Comparison of ENCODE assay signal across 20 mouse cellular contexts in genomic region chr2:31641929-31642328, GRCm38 (mm10). TPM values are rescaled to one million over a fixed set of nuclear protein-coding genes. Genes with fewer than 3 reads are reported as not detected.
DNase-seq lines count a peak whose midpoint lies in the region; ATAC-seq and TF ChIP-seq lines count a peak whose summit lies in the region.
"Had no signal": no experiment of that assay in that cellular context is flagged by ENCODE, and none has a peak within 500 bp of the region (broad histone marks: within the 10 kb centered on the region; RNA-seq: fewer than 3 reads in every experiment).

No protein-coding gene starts in this region.

- H3K4me2 ChIP-seq in hindbrain, embryonic 11.5 days (replicated peaks; ENCODE audit: low read depth, low read length), result no peak overlapping the region
- no peak overlapping the region for H3K4me2 ChIP-seq in hindbrain, postnatal 0 days (ENCODE audit: low read depth, low read length)
- peak overlapping the region; percentile 39; the same call in 1 of the 2 replicates for H3K4me2 ChIP-seq in forebrain, embryonic 14.5 days (ENCODE audit: low read length)
- peak overlapping the region; percentile 39 for H3K4me2 ChIP-seq in midbrain, embryonic 14.5 days (ENCODE audit: low read length)
- H3K4me2 ChIP-seq in stomach, postnatal 0 days (replicated peaks; ENCODE audit: low read depth), result no peak overlapping the region

- TF ChIP-seq CTCF in hindbrain, postnatal 0 days (IDR thresholded peaks at IDR 0.05; ENCODE audit: low read depth), result no peak
- TF ChIP-seq CTCF in stomach, postnatal 0 days (IDR thresholded peaks at IDR 0.05; ENCODE audit: low read depth), result no peak

- WGBS in hindbrain, embryonic 11.5 days, result 1% methylated on average over 18 of the region's 18 CpGs
- 7% methylated on average over 18 of the region's 18 CpGs for WGBS in hindbrain, postnatal 0 days
- 3% methylated on average over 18 of the region's 18 CpGs for WGBS in forebrain, embryonic 14.5 days
- WGBS in midbrain, embryonic 14.5 days, result 2% methylated on average over 18 of the region's 18 CpGs
- WGBS in stomach, postnatal 0 days, result 6% methylated on average over 18 of the region's 18 CpGs

- peak; percentile 36 for DNase-seq in hindbrain, embryonic 11.5 days (ENCODE audit: low spot score)
- DNase-seq in hindbrain, postnatal 0 days (ENCODE audit: low spot score), result no peak
- DNase-seq in forebrain, embryonic 14.5 days (ENCODE audit: low spot score), result no peak
- DNase-seq in midbrain, embryonic 14.5 days, result peak; percentile 29
- DNase-seq in stomach, postnatal 0 days (ENCODE audit: low spot score), result no peak
- no peak for DNase-seq in frontal cortex, adult 2 months (ENCODE audit: extremely low spot score in 1 of 2, low spot score in 1 of 2)
- DNase-seq in kidney, postnatal 4 days, result no peak
- no peak for DNase-seq in cerebellum, postnatal 4 days (ENCODE audit: low spot score in 2 of 2)
- DNase-seq: cerebellum, adult 11-12 months; cerebellum, postnatal 36 days; kidney, adult 9 months; lung, postnatal 4 days; thymus, postnatal 4 days had no signal

- H3K4me3 ChIP-seq in hindbrain, embryonic 11.5 days (ENCODE audit: low read depth, low read length), result peak overlapping the region; percentile 27
- no peak overlapping the region for H3K4me3 ChIP-seq in hindbrain, postnatal 0 days (ENCODE audit: low read length)
- H3K4me3 ChIP-seq in forebrain, embryonic 14.5 days (ENCODE audit: low read depth, low read length), result peak overlapping the region; percentile 21; the same call in 1 of the 2 replicates
- peak overlapping the region; percentile 29 for H3K4me3 ChIP-seq in midbrain, embryonic 14.5 days (replicated peaks; ENCODE audit: low read depth, low read length)
- H3K4me3 ChIP-seq in stomach, postnatal 0 days (ENCODE audit: low read depth, low read length), result 0 out of 2 replicates have a peak overlapping the region, but pooled peaks have one; percentile 4
- H3K4me3 ChIP-seq: limb, embryonic 13.5 days had no signal

- ATAC-seq in hindbrain, embryonic 11.5 days (ENCODE audit: low FRiP score), result no peak
- ATAC-seq in hindbrain, postnatal 0 days, result no peak
- ATAC-seq in forebrain, embryonic 14.5 days, result no peak
- ATAC-seq in midbrain, embryonic 14.5 days (ENCODE audit: low FRiP score, low TSS enrichment), result no peak
- no peak for ATAC-seq in stomach, postnatal 0 days (ENCODE audit: low FRiP score, low TSS enrichment)

- H3K9me3 ChIP-seq in hindbrain, embryonic 11.5 days (ENCODE audit: control insufficient read depth, low read length), result no peaks in the 10 kb centered on the region
- no peaks in the 10 kb centered on the region for H3K9me3 ChIP-seq in hindbrain, postnatal 0 days (ENCODE audit: low read length)
- H3K9me3 ChIP-seq in forebrain, embryonic 14.5 days (replicated peaks; ENCODE audit: control insufficient read depth, low read length), result no peaks in the 10 kb centered on the region
- no peaks in the 10 kb centered on the region for H3K9me3 ChIP-seq in midbrain, embryonic 14.5 days (ENCODE audit: control insufficient read depth, low read length)
- no peaks in the 10 kb centered on the region for H3K9me3 ChIP-seq in stomach, postnatal 0 days (ENCODE audit: control insufficient read depth, low read length)
- H3K9me3 ChIP-seq: heart, embryonic 15.5 days; limb, embryonic 13.5 days had no signal

- no peaks in the 10 kb centered on the region for H3K36me3 ChIP-seq in hindbrain, embryonic 11.5 days (ENCODE audit: control insufficient read depth, insufficient read depth, low read length)
- no peaks in the 10 kb centered on the region for H3K36me3 ChIP-seq in hindbrain, postnatal 0 days (ENCODE audit: insufficient read depth, low read length)
- no peaks in the 10 kb centered on the region for H3K36me3 ChIP-seq in forebrain, embryonic 14.5 days (ENCODE audit: control insufficient read depth, insufficient read depth, low read length)
- no peaks in the 10 kb centered on the region for H3K36me3 ChIP-seq in midbrain, embryonic 14.5 days (ENCODE audit: control insufficient read depth, insufficient read depth, low read length)
- no peaks in the 10 kb centered on the region for H3K36me3 ChIP-seq in stomach, postnatal 0 days (ENCODE audit: control insufficient read depth, insufficient read depth, low read length)
- H3K36me3 ChIP-seq: heart, embryonic 15.5 days; limb, embryonic 13.5 days had no signal

- peaks cover 94% of the 10 kb centered on the region for H3K27me3 ChIP-seq in hindbrain, embryonic 11.5 days (ENCODE audit: control insufficient read depth, insufficient read depth, low read length)
- H3K27me3 ChIP-seq in hindbrain, postnatal 0 days (ENCODE audit: insufficient read depth, low read length), result peaks cover 89% of the 10 kb centered on the region
- H3K27me3 ChIP-seq in forebrain, embryonic 14.5 days (replicated peaks; ENCODE audit: control insufficient read depth, insufficient read depth, low read length), result peaks cover 88% of the 10 kb centered on the region
- peaks cover 93% of the 10 kb centered on the region for H3K27me3 ChIP-seq in midbrain, embryonic 14.5 days (ENCODE audit: control insufficient read depth, insufficient read depth, low read length)
- peaks cover 33% of the 10 kb centered on the region for H3K27me3 ChIP-seq in stomach, postnatal 0 days (ENCODE audit: control insufficient read depth, insufficient read depth, low read length)

- no peak overlapping the region for H3K27ac ChIP-seq in hindbrain, embryonic 11.5 days (ENCODE audit: low read depth, low read length)
- no peak overlapping the region for H3K27ac ChIP-seq in hindbrain, postnatal 0 days
- H3K27ac ChIP-seq in forebrain, embryonic 14.5 days (ENCODE audit: low read depth, low read length), result no peak overlapping the region
- H3K27ac ChIP-seq in midbrain, embryonic 14.5 days (replicated peaks; ENCODE audit: low read depth, low read length), result no peak overlapping the region
- H3K27ac ChIP-seq in stomach, postnatal 0 days (replicated peaks), result no peak overlapping the region
- H3K27ac ChIP-seq: heart, embryonic 15.5 days; limb, embryonic 13.5 days had no signal

- H3K4me1 ChIP-seq in hindbrain, embryonic 11.5 days (replicated peaks; ENCODE audit: control insufficient read depth, insufficient read depth, low read length), result peaks cover 31% of the 10 kb centered on the region
- H3K4me1 ChIP-seq in hindbrain, postnatal 0 days (ENCODE audit: insufficient read depth, low read length), result 0 out of 2 replicates have a peak, but pooled peaks cover under 1% of the 10 kb centered on the region
- peaks cover 20% of the 10 kb centered on the region for H3K4me1 ChIP-seq in forebrain, embryonic 14.5 days (ENCODE audit: control insufficient read depth, insufficient read depth, low read length)
- H3K4me1 ChIP-seq in midbrain, embryonic 14.5 days (ENCODE audit: control insufficient read depth, insufficient read depth, low read length), result peaks cover 21% of the 10 kb centered on the region
- H3K4me1 ChIP-seq in stomach, postnatal 0 days (replicated peaks; ENCODE audit: control insufficient read depth, insufficient read depth), result peaks cover 3% of the 10 kb centered on the region; the same call in 1 of the 2 replicates

- TF ChIP-seq EP300 in stomach, postnatal 0 days (optimal IDR thresholded peaks at IDR 0.05), result no peak

- no peak overlapping the region for H3K9ac ChIP-seq in hindbrain, embryonic 11.5 days (ENCODE audit: low read depth, low read length)
- no peak overlapping the region for H3K9ac ChIP-seq in hindbrain, postnatal 0 days (replicated peaks; ENCODE audit: low read length)
- 0 out of 2 replicates have a peak overlapping the region, but pooled peaks have one; percentile 13 for H3K9ac ChIP-seq in forebrain, embryonic 14.5 days (ENCODE audit: low read length)
- no peak overlapping the region; the same call in 1 of the 2 replicates for H3K9ac ChIP-seq in midbrain, embryonic 14.5 days (replicated peaks; ENCODE audit: low read length)
- no peak overlapping the region for H3K9ac ChIP-seq in stomach, postnatal 0 days (ENCODE audit: low read length)
- H3K9ac ChIP-seq: heart, embryonic 15.5 days; limb, embryonic 13.5 days had no signal

RNA-seq across cellular contexts. Expression of gene Prdm12, which starts 2.1 kb away (rescaled TPM):
- 4.0 and 6.7 TPM in 2 replicates for polyA plus RNA-seq in hindbrain, embryonic 11.5 days (2014; fragmentation: Nextera tagmentation; extraction: Ambion mirVana)
- not detected in 2 replicates for total RNA-seq in hindbrain, postnatal 0 days (2014; rRNA removed)
- polyA plus RNA-seq in hindbrain, postnatal 0 days (2015; fragmentation: Nextera tagmentation; extraction: Ambion mirVana), result 0.16 and 0.24 TPM in 2 replicates
- 0.83 and 1.3 TPM in 2 replicates for polyA plus RNA-seq in forebrain, embryonic 14.5 days (2014; fragmentation: Nextera tagmentation; extraction: Ambion mirVana)
- 3.1 and 4.7 TPM in 2 replicates for polyA plus RNA-seq in midbrain, embryonic 14.5 days (2014; fragmentation: Nextera tagmentation; extraction: Ambion mirVana)
- polyA plus RNA-seq in stomach, postnatal 0 days (2015; fragmentation: Nextera tagmentation; extraction: Ambion mirVana), result not detected in 2 replicates
- polyA plus RNA-seq in frontal cortex, adult 2 months (2012; rRNA removed), result 0.21 and 0.46 TPM in 2 replicates
- total RNA-seq: adrenal gland, adult 18-20 months; granulocyte monocyte progenitor cell, adult 5-6 weeks; monocyte, adult 5-6 weeks had no signal
- polyA plus RNA-seq: heart, embryonic 15.5 days; limb, embryonic 13.5 days; liver, embryonic 16.5 days; spleen, adult 2 months had no signal

RNA-seq across cellular contexts. Expression of gene Exosc2, which starts 28.6 kb away (rescaled TPM):
- polyA plus RNA-seq in hindbrain, embryonic 11.5 days (2014; fragmentation: Nextera tagmentation; extraction: Ambion mirVana), result 50.8 and 56.6 TPM in 2 replicates
- 17.2 and 31.1 TPM in 2 replicates for total RNA-seq in hindbrain, postnatal 0 days (2014; rRNA removed)
- polyA plus RNA-seq in hindbrain, postnatal 0 days (2015; fragmentation: Nextera tagmentation; extraction: Ambion mirVana), result 35.6 and 36.5 TPM in 2 replicates
- 32.0 and 33.4 TPM in 2 replicates for polyA plus RNA-seq in forebrain, embryonic 14.5 days (2014; fragmentation: Nextera tagmentation; extraction: Ambion mirVana)
- polyA plus RNA-seq in midbrain, embryonic 14.5 days (2014; fragmentation: Nextera tagmentation; extraction: Ambion mirVana), result 31.1 and 33.9 TPM in 2 replicates
- polyA plus RNA-seq in stomach, postnatal 0 days (2015; fragmentation: Nextera tagmentation; extraction: Ambion mirVana), result 22.2 and 23.4 TPM in 2 replicates
- 27.4 and 31.0 TPM in 2 replicates for polyA plus RNA-seq in frontal cortex, adult 2 months (2012; rRNA removed)

RNA-seq across cellular contexts. Expression of gene Abl1, which starts 46.2 kb away (rescaled TPM):
- 28.6 and 30.2 TPM in 2 replicates for polyA plus RNA-seq in hindbrain, embryonic 11.5 days (2014; fragmentation: Nextera tagmentation; extraction: Ambion mirVana)
- 52.1 and 57.5 TPM in 2 replicates for total RNA-seq in hindbrain, postnatal 0 days (2014; rRNA removed)
- polyA plus RNA-seq in hindbrain, postnatal 0 days (2015; fragmentation: Nextera tagmentation; extraction: Ambion mirVana), result 11.3 and 13.1 TPM in 2 replicates
- polyA plus RNA-seq in forebrain, embryonic 14.5 days (2014; fragmentation: Nextera tagmentation; extraction: Ambion mirVana), result 19.6 and 22.9 TPM in 2 replicates
- 19.6 and 27.6 TPM in 2 replicates for polyA plus RNA-seq in midbrain, embryonic 14.5 days (2014; fragmentation: Nextera tagmentation; extraction: Ambion mirVana)
- polyA plus RNA-seq in stomach, postnatal 0 days (2015; fragmentation: Nextera tagmentation; extraction: Ambion mirVana), result 11.1 and 11.5 TPM in 2 replicates
- polyA plus RNA-seq in frontal cortex, adult 2 months (2012; rRNA removed), result 35.2 and 39.5 TPM in 2 replicates

Comparison
In these comparisons a context has a peak if more than half of its experiments do, and no peak if none do; other contexts are left out.
1. DNase-seq: peak in hindbrain, embryonic 11.5 days (single experiment) and midbrain, embryonic 14.5 days (single experiment); none in hindbrain, postnatal 0 days (single experiment), forebrain, embryonic 14.5 days (single experiment), stomach, postnatal 0 days (single experiment), frontal cortex, adult 2 months (0 of 2), kidney, postnatal 4 days (0 of 2) and cerebellum, postnatal 4 days (0 of 2).
2. H3K4me2 ChIP-seq: peak in forebrain, embryonic 14.5 days (single experiment) and midbrain, embryonic 14.5 days (single experiment); none in hindbrain, embryonic 11.5 days (single experiment), hindbrain, postnatal 0 days (single experiment) and stomach, postnatal 0 days (single experiment).